Mouse (Mus musculus): ENCODE results near the gene Rreb1.

DNA sequence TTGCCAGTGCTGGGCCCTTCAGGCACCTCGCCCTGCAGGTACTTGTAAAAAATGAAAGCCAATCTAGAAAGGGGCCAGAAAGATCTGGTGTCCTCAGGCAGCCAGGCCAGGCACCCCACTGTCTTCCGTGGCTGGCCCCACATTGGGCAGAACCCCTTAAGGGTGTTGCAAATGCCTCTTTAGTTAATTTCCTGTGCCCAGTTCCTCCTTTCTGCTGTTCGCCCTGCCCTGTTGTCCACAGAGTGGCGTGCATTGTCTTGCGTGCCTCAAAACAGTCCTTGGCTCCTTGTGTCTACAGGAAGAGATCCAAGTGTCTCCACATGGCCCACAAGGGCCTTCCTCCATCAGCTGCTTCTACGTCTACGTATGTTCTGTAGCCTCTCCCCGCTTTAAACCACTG is 55.3 kb downstream of the Rreb1 start:
- no peak for TF ChIP-seq EP300 (IDR thresholded peaks at IDR 0.05; ENCODE audit: low read depth)
- peak; percentile 23 for TF ChIP-seq CTCF (IDR thresholded peaks at IDR 0.05; ENCODE audit: low read depth)

Measured in liver, postnatal 0 days (tissue).